9 mouse cellular contexts compared by ENCODE assay signal in the genomic region with DNA sequence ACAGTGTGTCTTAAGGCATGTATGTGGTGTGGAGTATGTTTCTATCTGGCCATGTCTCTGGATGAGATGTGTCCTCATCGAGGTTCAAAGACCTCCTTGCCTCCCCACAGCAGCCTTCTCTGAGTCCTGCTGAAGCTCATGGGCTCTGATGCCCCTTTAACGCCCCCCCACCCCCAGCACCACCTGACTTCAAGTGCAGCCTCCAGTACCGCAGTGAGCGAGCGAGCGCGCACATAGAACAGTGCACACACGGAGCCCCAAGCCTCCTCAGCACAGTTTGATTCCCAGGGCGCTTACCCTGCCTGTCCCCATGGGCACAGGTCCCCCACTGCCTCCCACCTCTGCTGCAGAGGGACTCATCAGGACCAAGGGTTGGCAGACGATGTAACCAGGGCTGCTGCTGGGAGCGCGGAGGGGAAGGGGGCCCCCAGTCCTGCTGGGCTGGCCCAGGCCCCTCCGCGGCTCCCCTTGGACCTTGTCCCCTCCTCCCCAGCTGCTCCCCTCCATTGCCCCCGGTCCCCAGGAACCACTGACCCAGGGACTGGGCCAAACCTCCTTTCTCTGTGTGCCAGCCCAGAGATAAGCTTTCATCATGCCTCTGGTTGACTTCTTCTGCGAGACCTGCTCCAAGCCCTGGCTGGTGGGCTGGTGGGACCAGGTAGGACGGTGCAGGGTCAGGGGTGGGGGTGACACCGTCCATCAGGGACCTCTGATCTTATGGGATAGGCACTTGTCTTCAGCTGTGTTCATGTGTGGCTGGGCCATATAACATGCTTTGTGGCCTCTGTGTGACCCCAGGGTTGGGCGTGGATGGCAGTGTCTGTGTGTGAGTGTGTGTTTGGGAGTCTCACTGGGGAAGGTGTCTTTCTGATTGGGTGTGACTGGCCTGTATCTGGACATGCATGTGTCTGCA. TPM values are rescaled to one million over a fixed set of nuclear protein-coding genes. Genes with fewer than 3 reads are reported as not detected.
A peak's percentile ranks its signal among the peaks of the same experiment; 100 is the strongest.
DNase-seq lines count a peak whose midpoint lies in the region; ATAC-seq and TF ChIP-seq lines count a peak whose summit lies in the region.
"Had no signal": no experiment of that assay in that cellular context is flagged by ENCODE, and none has a peak within 500 bp of the region (broad histone marks: within the 10 kb centered on the region; RNA-seq: fewer than 3 reads in every experiment).

No protein-coding gene starts in this region.

- no peak for TF ChIP-seq EP300 in heart, postnatal 0 days (IDR thresholded peaks at IDR 0.05; ENCODE audit: low read depth)
- TF ChIP-seq EP300 in stomach, postnatal 0 days (optimal IDR thresholded peaks at IDR 0.05), result no peak

- no peak overlapping the region for H3K9ac ChIP-seq in heart, postnatal 0 days (replicated peaks; ENCODE audit: low read depth, low read length)
- peak overlapping the region; percentile 70 for H3K9ac ChIP-seq in hindbrain, embryonic 14.5 days
- no peak overlapping the region for H3K9ac ChIP-seq in liver, embryonic 13.5 days
- H3K9ac ChIP-seq in stomach, postnatal 0 days (ENCODE audit: low read length), result no peak overlapping the region

- no peak overlapping the region for H3K4me3 ChIP-seq in heart, postnatal 0 days (ENCODE audit: low read depth, low read length)
- peak overlapping the region; percentile 48 for H3K4me3 ChIP-seq in hindbrain, embryonic 14.5 days (replicated peaks; ENCODE audit: low read length)
- no peak overlapping the region for H3K4me3 ChIP-seq in liver, embryonic 13.5 days (replicated peaks)
- peak overlapping the region; percentile 6; the same call in 1 of the 2 replicates for H3K4me3 ChIP-seq in stomach, postnatal 0 days (ENCODE audit: low read depth, low read length)

- no peak for TF ChIP-seq CTCF in heart, postnatal 0 days (IDR thresholded peaks at IDR 0.05; ENCODE audit: low read depth)
- TF ChIP-seq CTCF in stomach, postnatal 0 days (IDR thresholded peaks at IDR 0.05; ENCODE audit: low read depth), result no peak

- H3K9me3 ChIP-seq in heart, postnatal 0 days (replicated peaks; ENCODE audit: control insufficient read depth, low read length), result no peaks in the 10 kb centered on the region
- no peaks in the 10 kb centered on the region for H3K9me3 ChIP-seq in hindbrain, embryonic 14.5 days (ENCODE audit: control insufficient read depth, low read length)
- no peaks in the 10 kb centered on the region for H3K9me3 ChIP-seq in liver, embryonic 13.5 days (replicated peaks)
- no peaks in the 10 kb centered on the region for H3K9me3 ChIP-seq in stomach, postnatal 0 days (ENCODE audit: control insufficient read depth, low read length)

- H3K36me3 ChIP-seq in heart, postnatal 0 days (replicated peaks; ENCODE audit: control insufficient read depth, insufficient read depth, low read length), result peaks cover 62% of the 10 kb centered on the region
- H3K36me3 ChIP-seq in hindbrain, embryonic 14.5 days (replicated peaks; ENCODE audit: control insufficient read depth, insufficient read depth), result peaks cover 8% of the 10 kb centered on the region; the same call in 1 of the 2 replicates
- H3K36me3 ChIP-seq in liver, embryonic 13.5 days, result no peaks in the 10 kb centered on the region
- no peaks in the 10 kb centered on the region for H3K36me3 ChIP-seq in stomach, postnatal 0 days (ENCODE audit: control insufficient read depth, insufficient read depth, low read length)

- H3K4me2 ChIP-seq in heart, postnatal 0 days (ENCODE audit: low read depth, low read length), result peak overlapping the region; percentile 14; the same call in 1 of the 2 replicates
- peak overlapping the region; percentile 94 for H3K4me2 ChIP-seq in hindbrain, embryonic 14.5 days (replicated peaks)
- peak overlapping the region; percentile 14; the same call in 1 of the 2 replicates for H3K4me2 ChIP-seq in liver, embryonic 13.5 days
- peak overlapping the region; percentile 34 for H3K4me2 ChIP-seq in stomach, postnatal 0 days (replicated peaks; ENCODE audit: low read depth)

- H3K27ac ChIP-seq in heart, postnatal 0 days (ENCODE audit: low read depth), result no peak overlapping the region
- H3K27ac ChIP-seq in hindbrain, embryonic 14.5 days, result peak overlapping the region; percentile 6; the same call in 1 of the 2 replicates
- no peak overlapping the region for H3K27ac ChIP-seq in liver, embryonic 13.5 days
- H3K27ac ChIP-seq in stomach, postnatal 0 days (replicated peaks), result no peak overlapping the region

- no peaks in the 10 kb centered on the region for H3K4me1 ChIP-seq in heart, postnatal 0 days (ENCODE audit: control insufficient read depth, insufficient read depth)
- peaks cover 17% of the 10 kb centered on the region for H3K4me1 ChIP-seq in hindbrain, embryonic 14.5 days (replicated peaks; ENCODE audit: control insufficient read depth, insufficient read depth, low read length)
- H3K4me1 ChIP-seq in liver, embryonic 13.5 days (replicated peaks), result peaks cover 10% of the 10 kb centered on the region
- H3K4me1 ChIP-seq in stomach, postnatal 0 days (replicated peaks; ENCODE audit: control insufficient read depth, insufficient read depth), result no peaks in the 10 kb centered on the region

- ATAC-seq in heart, postnatal 0 days (ENCODE audit: insufficient read depth, low read depth), result peak; percentile 42; the same call in 1 of the 2 replicates
- ATAC-seq in hindbrain, embryonic 14.5 days (ENCODE audit: low FRiP score), result peak; percentile 81
- no peak for ATAC-seq in liver, embryonic 13.5 days (ENCODE audit: low read depth)
- peak; percentile 25; the same call in 1 of the 2 replicates for ATAC-seq in stomach, postnatal 0 days (ENCODE audit: low FRiP score, low TSS enrichment)

- DNase-seq in heart, postnatal 0 days (ENCODE audit: low spot score), result no peak
- no peak for DNase-seq in heart, adult 8-10 months (ENCODE audit: low spot score)
- peak; percentile 69 for DNase-seq in cerebellum, adult 9-10 months
- DNase-seq in hindbrain, embryonic 14.5 days (ENCODE audit: low spot score), result peak; percentile 67
- DNase-seq in liver, embryonic 13.5 days, result no peak
- peak; percentile 40 for DNase-seq in stomach, postnatal 0 days (ENCODE audit: low spot score)
- DNase-seq in thymus, postnatal 10 days (ENCODE audit: low spot score in 2 of 2), result no peak
- no peak for DNase-seq in heart, postnatal 4 days

- H3K27me3 ChIP-seq in heart, postnatal 0 days (ENCODE audit: control insufficient read depth, insufficient read depth, low read length), result no peaks in the 10 kb centered on the region
- no peaks in the 10 kb centered on the region for H3K27me3 ChIP-seq in hindbrain, embryonic 14.5 days (ENCODE audit: control insufficient read depth, insufficient read depth, low read length)
- H3K27me3 ChIP-seq in liver, embryonic 13.5 days, result no peaks in the 10 kb centered on the region
- no peaks in the 10 kb centered on the region for H3K27me3 ChIP-seq in stomach, postnatal 0 days (ENCODE audit: control insufficient read depth, insufficient read depth, low read length)
- H3K27me3 ChIP-seq: CH12.LX had no signal

- WGBS in heart, postnatal 0 days, result 58% methylated on average over 19 of the region's 19 CpGs
- WGBS in hindbrain, embryonic 14.5 days, result 25% methylated on average over 15 of the region's 19 CpGs
- 71% methylated on average over 19 of the region's 19 CpGs for WGBS in liver, embryonic 13.5 days (ENCODE audit: insufficient replicate concordance)
- WGBS in stomach, postnatal 0 days, result 41% methylated on average over 17 of the region's 19 CpGs

RNA-seq across cellular contexts. Expression of gene Pde4a, which starts 31.3 kb away (rescaled TPM):
- total RNA-seq in heart, postnatal 0 days (2014; rRNA removed; ENCODE audit: low replicate concordance), result 10.2 and 14.6 TPM in 2 replicates
- polyA plus RNA-seq in heart, postnatal 0 days (2015; fragmentation: Nextera tagmentation; extraction: Ambion mirVana), result 16.6 and 17.5 TPM in 2 replicates
- 10 to 100 TPM; 48.5 to 75.4 (median 62.1) TPM for total RNA-seq in heart, adult 8-10 months (2022)
- 28.8 and 35.5 TPM in 2 replicates for polyA plus RNA-seq in hindbrain, embryonic 14.5 days (2014; fragmentation: Nextera tagmentation; extraction: Ambion mirVana)
- polyA plus RNA-seq in liver, embryonic 13.5 days (2015; fragmentation: Nextera tagmentation; extraction: Ambion mirVana), result 2.0 and 2.1 TPM in 2 replicates
- polyA plus RNA-seq in stomach, postnatal 0 days (2015; fragmentation: Nextera tagmentation; extraction: Ambion mirVana), result 2.5 and 3.0 TPM in 2 replicates
- total RNA-seq in heart, postnatal 4 days (2021), result 10 to 100 TPM; 18.7 to 21.1 TPM

RNA-seq across cellular contexts. Expression of gene Keap1, which starts 42.4 kb away (rescaled TPM):
- total RNA-seq in heart, postnatal 0 days (2014; rRNA removed; ENCODE audit: low replicate concordance), result 67.9 and 79.0 TPM in 2 replicates
- 42.7 and 45.7 TPM in 2 replicates for polyA plus RNA-seq in heart, postnatal 0 days (2015; fragmentation: Nextera tagmentation; extraction: Ambion mirVana)
- total RNA-seq in heart, adult 8-10 months (2022), result 10 to 100 TPM; 43.6 to 52.1 (median 45.5) TPM
- 39.3 and 43.6 TPM in 2 replicates for polyA plus RNA-seq in hindbrain, embryonic 14.5 days (2014; fragmentation: Nextera tagmentation; extraction: Ambion mirVana)
- 31.9 TPM in 2 replicates for polyA plus RNA-seq in liver, embryonic 13.5 days (2015; fragmentation: Nextera tagmentation; extraction: Ambion mirVana)
- 37.2 and 40.8 TPM in 2 replicates for polyA plus RNA-seq in stomach, postnatal 0 days (2015; fragmentation: Nextera tagmentation; extraction: Ambion mirVana)
- total RNA-seq in heart, postnatal 4 days (2021), result 10 to 100 TPM; 33.7 to 37.7 TPM

RNA-seq across cellular contexts. Expression of gene Cdc37, which starts 47.0 kb away (rescaled TPM):
- 32.9 and 50.1 TPM in 2 replicates for total RNA-seq in heart, postnatal 0 days (2014; rRNA removed; ENCODE audit: low replicate concordance)
- polyA plus RNA-seq in heart, postnatal 0 days (2015; fragmentation: Nextera tagmentation; extraction: Ambion mirVana), result 176 and 183 TPM in 2 replicates
- 100 to 1,000 TPM; 138 to 170 (median 157) TPM for total RNA-seq in heart, adult 8-10 months (2022)
- 192 and 215 TPM in 2 replicates for polyA plus RNA-seq in hindbrain, embryonic 14.5 days (2014; fragmentation: Nextera tagmentation; extraction: Ambion mirVana)
- polyA plus RNA-seq in liver, embryonic 13.5 days (2015; fragmentation: Nextera tagmentation; extraction: Ambion mirVana), result 170 and 200 TPM in 2 replicates
- 161 TPM in 2 replicates for polyA plus RNA-seq in stomach, postnatal 0 days (2015; fragmentation: Nextera tagmentation; extraction: Ambion mirVana)
- total RNA-seq in heart, postnatal 4 days (2021), result 100 to 1,000 TPM; 145 to 158 TPM

RNA-seq across cellular contexts. Expression of gene S1pr5, which starts 51.5 kb away (rescaled TPM):
- total RNA-seq in heart, postnatal 0 days (2014; rRNA removed; ENCODE audit: low replicate concordance), result not detected in 2 replicates
- 0.10 and 0.15 TPM in 2 replicates for polyA plus RNA-seq in heart, postnatal 0 days (2015; fragmentation: Nextera tagmentation; extraction: Ambion mirVana)
- 1 to 10 TPM; 1.6 to 1.9 (median 1.8) TPM for total RNA-seq in heart, adult 8-10 months (2022)
- 3.9 and 4.1 TPM in 2 replicates for polyA plus RNA-seq in hindbrain, embryonic 14.5 days (2014; fragmentation: Nextera tagmentation; extraction: Ambion mirVana)
- polyA plus RNA-seq in liver, embryonic 13.5 days (2015; fragmentation: Nextera tagmentation; extraction: Ambion mirVana), result 0.03 and 0.10 TPM in 2 replicates
- polyA plus RNA-seq in stomach, postnatal 0 days (2015; fragmentation: Nextera tagmentation; extraction: Ambion mirVana), result 4.7 and 5.0 TPM in 2 replicates
- total RNA-seq in heart, postnatal 4 days (2021), result under 1 TPM; 0.17 to 0.29 TPM
- total RNA-seq: CH12.LX had no signal

Comparison
In these comparisons a context has a peak if more than half of its experiments do, and no peak if none do; other contexts are left out.
1. DNase-seq: peak in cerebellum, adult 9-10 months (single experiment), hindbrain, embryonic 14.5 days (single experiment) and stomach, postnatal 0 days (single experiment); none in heart, postnatal 0 days (single experiment), heart, adult 8-10 months (single experiment), liver, embryonic 13.5 days (single experiment), thymus, postnatal 10 days (0 of 2) and heart, postnatal 4 days (single experiment).
2. H3K4me2 ChIP-seq: peak in every context shown above with its lines; median percentile 94 in hindbrain, embryonic 14.5 days; 34 in stomach, postnatal 0 days; 14 in heart, postnatal 0 days; 14 in liver, embryonic 13.5 days.
3. H3K4me3 ChIP-seq: peak in hindbrain, embryonic 14.5 days (single experiment) and stomach, postnatal 0 days (single experiment); none in heart, postnatal 0 days (single experiment) and liver, embryonic 13.5 days (single experiment).